Mouse (Mus musculus) embryonic facial prominence, embryonic 15.5 days (tissue): Measurements from ENCODE around the gene Abhd11. TPM values are rescaled to one million over a fixed set of nuclear protein-coding genes. Genes with fewer than 3 reads are reported as not detected.

Experiments
- ATAC-seq: fragments of 200-750 bp; cut with Nextera tagmentation; 2 replicates; pipeline ENCODE4 v1.8.0; 2017; ENCODE audit warnings: low read depth, moderate TSS enrichment; ENCODE audit not compliant: insufficient number of reproducible peaks, low FRiP score, low TSS enrichment
- H3K27ac ChIP-seq: fragments of 300-500 bp; sonication (generic); replicated peaks from 2 replicates; pipeline ENCODE4 v1.5.1; 2015; ENCODE audit warnings: mild to moderate bottlenecking, inconsistent platforms
- H3K27me3 ChIP-seq: fragments of 300-500 bp; sonication (generic); 2 replicates; pipeline ENCODE4 v1.6.1; 2015; ENCODE audit warnings: inconsistent platforms
- H3K36me3 ChIP-seq: fragments of 300-500 bp; sonication (generic); 2 replicates; pipeline ENCODE4 v1.6.1; 2015; ENCODE audit warnings: mild to moderate bottlenecking, inconsistent platforms
- H3K4me1 ChIP-seq: fragments of 300-500 bp; sonication (generic); 2 replicates; pipeline ENCODE4 v1.6.1; 2015; ENCODE audit warnings: inconsistent platforms
- H3K4me2 ChIP-seq: fragments of 300-500 bp; sonication (generic); replicated peaks from 2 replicates; pipeline ENCODE4 v1.6.1; 2015; ENCODE audit warnings: mild to moderate bottlenecking, inconsistent platforms
- H3K4me3 ChIP-seq: fragments of 300-500 bp; sonication (generic); replicated peaks from 2 replicates; pipeline ENCODE4 v1.5.1; 2015; ENCODE audit warnings: mild to moderate bottlenecking, inconsistent platforms
- H3K9ac ChIP-seq: fragments of 300-500 bp; sonication (generic); 2 replicates; pipeline ENCODE4 v1.6.1; 2015; ENCODE audit warnings: inconsistent platforms
- H3K9me3 ChIP-seq: fragments of 300-500 bp; sonication (generic); replicated peaks from 2 replicates; pipeline ENCODE4 v1.6.1; 2016; ENCODE audit warnings: inconsistent platforms
- WGBS: fragments of 180-500 bp; shearing (Covaris S2); methylation state at CpG from one replicate; pipeline ENCODE4 v1.1.7; 2015; 5-methylcytosine and 5-hydroxymethylcytosine counted together
- polyA plus RNA-seq: library from polyadenylated mRNA; unstranded; fragments of >200 nt; fragmentation: Nextera tagmentation; extraction: Ambion mirVana; gene quantifications from 2 replicates; pipeline ENCODE4 v1.2.1, GENCODE M21; 2015

Gene Abhd11
- polyA plus RNA-seq, 1 experiment from 2014 or later = 68.9 TPM

GRCm38 (mm10) chr5:134989166-134989565 lies 19.8 kb upstream of the Abhd11 start:
- no peaks in the 10 kb centered on the region for H3K36me3 ChIP-seq
- H3K9ac ChIP-seq = no peak overlapping the region
- no peak overlapping the region for H3K4me3 ChIP-seq
- no peaks in the 10 kb centered on the region for H3K9me3 ChIP-seq
- H3K4me1 ChIP-seq = peaks cover 21% of the 10 kb centered on the region
- ATAC-seq = no peak
- WGBS = 77% methylated on average over 11 of the region's 11 CpGs
- no peak overlapping the region for H3K27ac ChIP-seq
- H3K4me2 ChIP-seq = no peak overlapping the region
- peaks cover 46% of the 10 kb centered on the region for H3K27me3 ChIP-seq

- no peak overlapping the region for H3K4me3 ChIP-seq
- no peak for ATAC-seq
- peaks cover 21% of the 10 kb centered on the region for H3K4me1 ChIP-seq
- H3K9me3 ChIP-seq = no peaks in the 10 kb centered on the region
- 24% methylated on average over 6 of the region's 6 CpGs for WGBS
- H3K4me2 ChIP-seq = no peak overlapping the region
- no peaks in the 10 kb centered on the region for H3K36me3 ChIP-seq
- peaks cover 41% of the 10 kb centered on the region for H3K27me3 ChIP-seq
- no peak overlapping the region for H3K27ac ChIP-seq
- H3K9ac ChIP-seq = no peak overlapping the region
Measured at GRCm38 (mm10) chr5:134989741-134990140, 19.2 kb upstream of the Abhd11 start.

- H3K27ac ChIP-seq = no peak overlapping the region
- no peak overlapping the region for H3K4me2 ChIP-seq
- no peaks in the 10 kb centered on the region for H3K4me1 ChIP-seq
- H3K9ac ChIP-seq = no peak overlapping the region
- no peaks in the 10 kb centered on the region for H3K36me3 ChIP-seq
- no peak for ATAC-seq
- no peak overlapping the region for H3K4me3 ChIP-seq
- H3K27me3 ChIP-seq = peaks cover 12% of the 10 kb centered on the region
- 85% methylated on average over 5 of the region's 5 CpGs for WGBS
- no peaks in the 10 kb centered on the region for H3K9me3 ChIP-seq
Measured at GRCm38 (mm10) chr5:134992566-134992965, 16.4 kb upstream of the Abhd11 start.

GRCm38 (mm10) chr5:134998359-134998758 lies 10.6 kb upstream of the Abhd11 start:
- no peaks in the 10 kb centered on the region for H3K27me3 ChIP-seq
- 48% methylated on average over 5 of the region's 6 CpGs for WGBS
- H3K9me3 ChIP-seq = no peaks in the 10 kb centered on the region
- no peaks in the 10 kb centered on the region for H3K36me3 ChIP-seq
- H3K4me2 ChIP-seq = no peak overlapping the region
- H3K4me3 ChIP-seq = no peak overlapping the region
- H3K27ac ChIP-seq = no peak overlapping the region
- peaks cover 21% of the 10 kb centered on the region for H3K4me1 ChIP-seq
- H3K9ac ChIP-seq = no peak overlapping the region
- no peak for ATAC-seq

- H3K4me3 ChIP-seq = no peak overlapping the region
- WGBS = 88% methylated on average over 4 of the region's 4 CpGs
- H3K36me3 ChIP-seq = no peaks in the 10 kb centered on the region
- no peaks in the 10 kb centered on the region for H3K9me3 ChIP-seq
- H3K9ac ChIP-seq = no peak overlapping the region
- no peak for ATAC-seq
- no peak overlapping the region for H3K4me2 ChIP-seq
- H3K27ac ChIP-seq = no peak overlapping the region
- H3K4me1 ChIP-seq = peaks cover 21% of the 10 kb centered on the region
- no peaks in the 10 kb centered on the region for H3K27me3 ChIP-seq
Measured at GRCm38 (mm10) chr5:134999797-135000196, 9.2 kb upstream of the Abhd11 start.

- H3K4me1 ChIP-seq = peaks cover 21% of the 10 kb centered on the region
- no peak overlapping the region; the same call in 1 of the 2 replicates for H3K4me2 ChIP-seq
- peak; percentile 12; the same call in 1 of the 2 replicates for ATAC-seq
- WGBS = 41% methylated on average over 16 of the region's 16 CpGs
- no peak overlapping the region for H3K9ac ChIP-seq
- H3K27ac ChIP-seq = peak overlapping the region; percentile 75
- H3K4me3 ChIP-seq = no peak overlapping the region
- H3K36me3 ChIP-seq = no peaks in the 10 kb centered on the region
- H3K9me3 ChIP-seq = no peaks in the 10 kb centered on the region
- no peaks in the 10 kb centered on the region for H3K27me3 ChIP-seq
Measured at GRCm38 (mm10) chr5:135000751-135001150, 8.2 kb upstream of the Abhd11 start.

- peak overlapping the region; percentile 36 for H3K4me2 ChIP-seq
- H3K36me3 ChIP-seq = no peaks in the 10 kb centered on the region
- H3K4me1 ChIP-seq = peaks cover 21% of the 10 kb centered on the region
- H3K27ac ChIP-seq = peak overlapping the region; percentile 75
- no peaks in the 10 kb centered on the region for H3K9me3 ChIP-seq
- WGBS = 1% methylated on average over 14 of the region's 14 CpGs
- no peak overlapping the region for H3K4me3 ChIP-seq
- peak; percentile 87 for ATAC-seq
- H3K9ac ChIP-seq = no peak overlapping the region
- H3K27me3 ChIP-seq = no peaks in the 10 kb centered on the region
Measured at GRCm38 (mm10) chr5:135001309-135001708, 7.6 kb upstream of the Abhd11 start.

- 50% methylated on average over 5 of the region's 5 CpGs for WGBS
- no peak overlapping the region for H3K9ac ChIP-seq
- no peaks in the 10 kb centered on the region for H3K36me3 ChIP-seq
- H3K4me1 ChIP-seq = peaks cover 21% of the 10 kb centered on the region
- peak overlapping the region; percentile 48; the same call in 1 of the 2 replicates for H3K27ac ChIP-seq
- H3K27me3 ChIP-seq = no peaks in the 10 kb centered on the region
- no peak overlapping the region for H3K4me3 ChIP-seq
- no peaks in the 10 kb centered on the region for H3K9me3 ChIP-seq
- ATAC-seq = no peak
- no peak overlapping the region for H3K4me2 ChIP-seq
Measured at GRCm38 (mm10) chr5:135002151-135002550, 6.8 kb upstream of the Abhd11 start.

- no peaks in the 10 kb centered on the region for H3K27me3 ChIP-seq
- peak overlapping the region; percentile 75 for H3K4me3 ChIP-seq
- H3K4me2 ChIP-seq = peak overlapping the region; percentile 88
- H3K27ac ChIP-seq = peak overlapping the region; percentile 96
- peaks cover 37% of the 10 kb centered on the region for H3K4me1 ChIP-seq
- no peaks in the 10 kb centered on the region for H3K9me3 ChIP-seq
- H3K36me3 ChIP-seq = no peaks in the 10 kb centered on the region
- WGBS = 28% methylated on average over 16 of the region's 16 CpGs
- ATAC-seq = no peak
- H3K9ac ChIP-seq = peak overlapping the region; percentile 58
Measured at GRCm38 (mm10) chr5:135007802-135008571, 965 bp upstream of the Abhd11 start.

- Histone ChIP-seq H3K36me3 (no peaks in the 10 kb centered on the region), H3K9ac (peak overlapping the region; percentile 46), H3K4me3 (peak overlapping the region; percentile 75), H3K4me2 (peak overlapping the region; percentile 88), H3K9me3 (no peaks in the 10 kb centered on the region), H3K4me1 (peaks cover 39% of the 10 kb centered on the region), H3K27ac (peak overlapping the region; percentile 96), H3K27me3 (no peaks in the 10 kb centered on the region)
- under 1% methylated on average over 37 of the region's 37 CpGs for WGBS
- peak; percentile 86 for ATAC-seq
Measured at GRCm38 (mm10) chr5:135009590-135010319, 803 bp downstream of the Abhd11 start.

GRCm38 (mm10) chr5:135010320-135010709 lies 1.4 kb downstream of the Abhd11 start:
- no peaks in the 10 kb centered on the region for H3K36me3 ChIP-seq
- no peak overlapping the region for H3K9ac ChIP-seq
- H3K4me2 ChIP-seq = peak overlapping the region; percentile 88
- no peaks in the 10 kb centered on the region for H3K27me3 ChIP-seq
- H3K27ac ChIP-seq = peak overlapping the region; percentile 96
- H3K4me3 ChIP-seq = peak overlapping the region; percentile 75
- peaks cover 40% of the 10 kb centered on the region for H3K4me1 ChIP-seq
- no peak for ATAC-seq
- no peaks in the 10 kb centered on the region for H3K9me3 ChIP-seq
- 56% methylated on average over 7 of the region's 7 CpGs for WGBS
